Mouse (Mus musculus): ENCODE data around the gene Ppp2r2d. TPM values are rescaled to one million over a fixed set of nuclear protein-coding genes. Genes with fewer than 3 reads are reported as not detected.

The Ppp2r2d gene
- polyA plus RNA-seq, 1 experiment from 2014 or later = 12.2 TPM

Other genes with a start within 250 kb of the Ppp2r2d start
- 13.1 and 14.8 TPM in 2 replicates for gene Mapk1ip1, start 194 bp downstream of the Ppp2r2d start, polyA plus RNA-seq (2015; fragmentation: Nextera tagmentation; extraction: Ambion mirVana)
- gene Bnip3, start 63.4 kb downstream of the Ppp2r2d start, polyA plus RNA-seq (2015; fragmentation: Nextera tagmentation; extraction: Ambion mirVana) = 132 and 138 TPM in 2 replicates
- gene Jakmip3, start 94.7 kb downstream of the Ppp2r2d start, polyA plus RNA-seq (2015; fragmentation: Nextera tagmentation; extraction: Ambion mirVana) = 0.15 and 0.24 TPM in 2 replicates
- 13.3 and 13.6 TPM in 2 replicates for gene Dpysl4, start 239.9 kb downstream of the Ppp2r2d start, polyA plus RNA-seq (2015; fragmentation: Nextera tagmentation; extraction: Ambion mirVana)

All from stomach, embryonic 16.5 days (tissue).